Mouse (Mus musculus): Measurements from ENCODE around the gene Lrrc40. TPM values are rescaled to one million over a fixed set of nuclear protein-coding genes. Genes with fewer than 3 reads are reported as not detected.
A peak's percentile ranks its signal among the peaks of the same experiment; 100 is the strongest.

Gene Lrrc40
- polyA plus RNA-seq (2015; fragmentation: Nextera tagmentation; extraction: Ambion mirVana): 36.0 and 36.1 TPM in 2 replicates

DNA sequence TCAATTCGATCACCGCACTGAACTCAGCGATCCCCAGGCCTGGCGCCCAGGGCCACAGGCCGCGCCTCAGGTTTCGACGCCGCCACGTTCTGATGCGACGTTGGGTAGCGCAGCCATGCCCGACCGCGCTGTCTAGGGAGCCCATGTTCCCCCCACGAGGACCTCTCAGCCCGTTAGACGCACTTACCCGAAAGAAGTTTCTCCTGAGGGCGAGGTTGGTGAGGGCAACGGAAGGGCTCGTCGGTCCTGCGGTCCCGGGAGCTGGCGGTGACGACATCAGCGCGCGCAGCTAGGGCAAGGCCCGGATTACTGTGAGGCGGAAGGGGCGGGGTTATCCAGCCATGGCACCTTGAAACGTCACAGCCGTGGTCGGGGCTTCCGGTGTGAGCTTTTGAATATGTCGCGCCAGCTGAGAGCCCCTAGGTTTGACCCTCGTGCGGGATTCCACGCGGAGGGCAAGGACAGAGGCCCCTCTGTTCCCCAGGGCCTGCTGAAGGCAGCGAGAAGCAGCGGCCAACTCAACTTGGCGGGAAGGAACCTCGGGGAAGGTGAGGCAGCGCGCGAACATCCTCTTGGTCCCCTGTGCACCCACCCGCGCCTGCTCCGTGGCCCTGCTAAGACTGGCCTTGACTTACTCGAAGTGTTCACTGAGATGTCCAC, at the start of gene Lrrc40, which contains the start of gene Srsf11:
Gene Lrrc40, plus strand, starts transcription at position 334 of the 660 bp plus-strand sequence.
Gene Srsf11, minus strand, starts transcription at position 311 of the 660 bp plus-strand sequence.
- Histone ChIP-seq H3K27me3 (no peaks in the 10 kb centered on the region), H3K9me3 (replicated peaks) (no peaks in the 10 kb centered on the region), H3K4me3 (peak within 1 kb of the TSS; percentile 82), H3K27ac (peak within 1 kb of the TSS; percentile 89), H3K36me3 (no peaks in the 10 kb centered on the region), H3K4me1 (replicated peaks) (peaks cover 28% of the 10 kb centered on the region), H3K9ac (peak within 1 kb of the TSS; percentile 90), H3K4me2 (peak within 1 kb of the TSS; percentile 73)
- ATAC-seq (replicated peaks; ENCODE audit: insufficient number of reproducible peaks, insufficient read depth, low FRiP score, low read depth): peak; percentile 93
- WGBS: under 1% methylated on average over 55 of the region's 55 CpGs

GRCm38 (mm10) chr3:157993322-157993721, 43.1 kb upstream of the Lrrc40 start:
- Histone ChIP-seq H3K4me2 (no peak overlapping the region), H3K27me3 (no peaks in the 10 kb centered on the region), H3K36me3 (peaks cover 25% of the 10 kb centered on the region; the same call in 1 of the 2 replicates), H3K4me1 (replicated peaks) (no peaks in the 10 kb centered on the region), H3K9ac (no peak overlapping the region), H3K9me3 (replicated peaks) (no peaks in the 10 kb centered on the region), H3K27ac (no peak overlapping the region), H3K4me3 (no peak overlapping the region)
- no peak for ATAC-seq (replicated peaks; ENCODE audit: insufficient number of reproducible peaks, insufficient read depth, low FRiP score, low read depth)

- Histone ChIP-seq H3K4me1 (replicated peaks) (no peaks in the 10 kb centered on the region), H3K9ac (no peak overlapping the region), H3K36me3 (0 out of 2 replicates have a peak, but pooled peaks cover 12% of the 10 kb centered on the region), H3K4me3 (no peak overlapping the region), H3K27me3 (no peaks in the 10 kb centered on the region), H3K27ac (no peak overlapping the region), H3K9me3 (replicated peaks) (no peaks in the 10 kb centered on the region), H3K4me2 (no peak overlapping the region)
- WGBS: 91% methylated on average over 2 of the region's 2 CpGs
- no peak for ATAC-seq (replicated peaks; ENCODE audit: insufficient number of reproducible peaks, insufficient read depth, low FRiP score, low read depth)
Measured at GRCm38 (mm10) chr3:157995726-157996125, 40.7 kb upstream of the Lrrc40 start.

DNA sequence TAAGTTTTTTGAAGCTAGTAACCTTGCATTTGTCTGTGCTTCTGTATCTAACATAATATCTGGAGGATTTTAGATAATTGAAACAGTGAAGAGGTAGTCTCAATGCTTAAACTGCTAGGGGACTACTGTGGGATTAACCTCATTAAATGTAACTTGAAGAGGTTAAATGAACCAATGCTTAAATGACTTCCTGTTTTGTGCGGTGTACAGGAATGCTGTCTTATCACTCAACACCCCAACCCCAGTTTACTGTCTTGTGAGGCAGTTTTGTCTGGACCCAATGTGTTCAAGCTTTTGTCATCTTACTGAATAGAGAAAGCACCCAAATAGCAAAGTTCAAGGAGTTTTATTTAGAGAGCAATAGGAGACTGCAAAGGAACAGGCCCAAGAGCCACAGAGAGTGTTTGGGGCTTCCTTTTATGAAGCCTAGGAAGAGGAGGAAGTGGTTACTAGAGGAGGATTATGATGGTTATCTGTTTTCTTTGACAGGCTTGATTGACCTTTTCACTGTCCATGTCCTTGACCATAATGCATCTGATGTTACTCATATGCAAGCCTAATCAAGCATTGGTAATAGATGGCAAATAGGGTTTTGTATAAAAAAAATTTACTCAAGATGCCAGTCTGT, 37.6 kb upstream of the Lrrc40 start:
- Histone ChIP-seq H3K9ac (no peak overlapping the region), H3K9me3 (replicated peaks) (no peaks in the 10 kb centered on the region), H3K27me3 (no peaks in the 10 kb centered on the region), H3K4me1 (replicated peaks) (no peaks in the 10 kb centered on the region), H3K4me3 (no peak overlapping the region), H3K36me3 (peaks cover 21% of the 10 kb centered on the region), H3K27ac (no peak overlapping the region), H3K4me2 (no peak overlapping the region)
- no peak for ATAC-seq (replicated peaks; ENCODE audit: insufficient number of reproducible peaks, insufficient read depth, low FRiP score, low read depth)
- 52% methylated on average over 1 of the region's 1 CpGs for WGBS

- no peak overlapping the region for H3K4me3 ChIP-seq
- ATAC-seq (replicated peaks; ENCODE audit: insufficient number of reproducible peaks, insufficient read depth, low FRiP score, low read depth): no peak
- H3K4me2 ChIP-seq: no peak overlapping the region
- no peak overlapping the region for H3K27ac ChIP-seq
- H3K4me1 ChIP-seq (replicated peaks): no peaks in the 10 kb centered on the region
- 68% methylated on average over 1 of the region's 1 CpGs for WGBS
- H3K9me3 ChIP-seq (replicated peaks): no peaks in the 10 kb centered on the region
- no peaks in the 10 kb centered on the region for H3K27me3 ChIP-seq
- H3K9ac ChIP-seq: no peak overlapping the region
- peaks cover 61% of the 10 kb centered on the region for H3K36me3 ChIP-seq
Measured at GRCm38 (mm10) chr3:158008647-158009046, 27.8 kb upstream of the Lrrc40 start.

DNA sequence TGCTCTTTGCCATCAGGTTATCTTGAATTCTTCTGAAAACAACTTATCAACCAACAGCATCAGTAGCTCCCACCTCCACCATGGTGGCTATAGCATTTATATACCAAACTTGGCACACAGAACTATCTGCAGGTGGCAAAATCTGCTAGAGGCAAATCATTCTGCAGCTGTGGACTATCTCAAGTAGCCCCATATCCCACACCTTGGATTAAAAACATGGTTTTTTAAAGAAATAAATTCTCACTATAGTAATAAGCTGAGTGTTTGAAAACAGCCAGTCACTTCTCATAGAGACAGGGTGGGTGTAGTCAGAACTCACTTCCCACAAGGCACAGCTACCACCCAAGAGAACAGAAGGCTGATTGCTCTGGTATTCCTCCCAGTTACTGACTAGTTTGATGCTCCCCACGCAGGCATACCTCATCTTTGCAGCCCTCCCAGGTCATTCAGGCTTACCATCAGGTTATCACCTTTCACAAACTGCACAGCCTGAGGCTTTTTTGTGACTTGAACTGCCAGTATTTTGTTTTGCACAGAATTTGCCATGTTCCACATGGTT, 26.6 kb upstream of the Lrrc40 start:
- H3K4me2 ChIP-seq: no peak overlapping the region
- H3K4me1 ChIP-seq (replicated peaks): no peaks in the 10 kb centered on the region
- peaks cover 63% of the 10 kb centered on the region for H3K36me3 ChIP-seq
- ATAC-seq (replicated peaks; ENCODE audit: insufficient number of reproducible peaks, insufficient read depth, low FRiP score, low read depth): no peak
- H3K27ac ChIP-seq: no peak overlapping the region
- 45% methylated on average over 1 of the region's 1 CpGs for WGBS
- no peaks in the 10 kb centered on the region for H3K9me3 ChIP-seq (replicated peaks)
- no peak overlapping the region for H3K4me3 ChIP-seq
- H3K9ac ChIP-seq: no peak overlapping the region
- H3K27me3 ChIP-seq: no peaks in the 10 kb centered on the region

DNA sequence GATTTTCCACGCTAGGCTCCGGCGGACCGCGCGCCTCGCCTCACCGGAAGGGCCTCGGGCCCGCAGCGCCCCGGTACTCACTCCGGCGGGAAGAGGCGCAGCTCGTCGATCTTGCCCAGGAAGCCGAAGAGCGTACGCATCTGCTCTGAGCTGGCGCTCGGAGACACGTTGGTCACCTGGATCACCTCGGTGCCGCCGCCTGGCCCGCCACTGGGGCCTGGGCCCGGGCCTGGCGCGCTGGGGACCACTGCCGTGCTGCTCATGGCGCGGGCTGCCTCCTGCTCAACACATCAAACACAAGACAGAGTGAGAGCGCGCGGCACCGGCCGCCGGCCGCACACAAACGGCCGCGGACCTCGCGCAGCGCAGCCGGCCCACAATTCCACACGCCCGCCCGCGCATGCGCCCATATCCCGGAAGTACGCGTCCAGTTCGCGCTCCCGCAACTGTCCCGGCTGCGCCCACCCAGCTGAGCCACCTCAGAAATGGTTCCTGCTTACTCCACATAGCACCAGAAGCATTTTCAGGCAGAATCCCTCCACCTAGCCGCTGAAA, 5.0 kb upstream of the Lrrc40 start:
- Histone ChIP-seq H3K4me3 (peak overlapping the region; percentile 99), H3K9ac (peak overlapping the region; percentile 98), H3K27ac (peak overlapping the region; percentile 97), H3K27me3 (no peaks in the 10 kb centered on the region), H3K36me3 (peaks cover 3% of the 10 kb centered on the region), H3K4me1 (replicated peaks) (peaks cover 26% of the 10 kb centered on the region), H3K9me3 (replicated peaks) (no peaks in the 10 kb centered on the region), H3K4me2 (peak overlapping the region; percentile 77)
- under 1% methylated on average over 60 of the region's 61 CpGs for WGBS
- peak; percentile 89 for ATAC-seq (replicated peaks; ENCODE audit: insufficient number of reproducible peaks, insufficient read depth, low FRiP score, low read depth)

DNA sequence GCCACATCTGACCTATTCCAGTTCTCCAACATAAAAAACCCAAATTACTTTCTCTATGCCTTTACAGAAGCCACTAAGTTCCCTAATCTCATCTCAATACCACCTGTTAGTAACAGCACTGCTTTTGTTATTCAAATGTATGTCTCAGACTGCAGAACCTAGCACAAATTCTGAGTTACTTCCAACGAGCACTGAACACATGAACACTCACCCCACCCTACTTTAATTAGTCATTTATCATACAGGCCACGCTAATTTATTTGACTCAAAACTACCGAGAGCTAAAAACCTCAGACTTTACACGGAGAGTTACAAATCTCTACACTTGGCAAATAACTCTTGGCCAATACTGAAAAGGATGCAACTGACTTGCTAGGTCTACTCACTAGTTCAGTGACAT, 4.4 kb upstream of the Lrrc40 start:
- Histone ChIP-seq H3K9ac (peak overlapping the region; percentile 98), H3K4me1 (replicated peaks) (peaks cover 26% of the 10 kb centered on the region), H3K27me3 (no peaks in the 10 kb centered on the region), H3K4me2 (peak overlapping the region; percentile 77), H3K4me3 (peak overlapping the region; percentile 99), H3K9me3 (replicated peaks) (no peaks in the 10 kb centered on the region), H3K27ac (peak overlapping the region; percentile 97), H3K36me3 (no peaks in the 10 kb centered on the region)
- no peak for ATAC-seq (replicated peaks; ENCODE audit: insufficient number of reproducible peaks, insufficient read depth, low FRiP score, low read depth)
- 8% methylated on average over 4 of the region's 4 CpGs for WGBS

DNA sequence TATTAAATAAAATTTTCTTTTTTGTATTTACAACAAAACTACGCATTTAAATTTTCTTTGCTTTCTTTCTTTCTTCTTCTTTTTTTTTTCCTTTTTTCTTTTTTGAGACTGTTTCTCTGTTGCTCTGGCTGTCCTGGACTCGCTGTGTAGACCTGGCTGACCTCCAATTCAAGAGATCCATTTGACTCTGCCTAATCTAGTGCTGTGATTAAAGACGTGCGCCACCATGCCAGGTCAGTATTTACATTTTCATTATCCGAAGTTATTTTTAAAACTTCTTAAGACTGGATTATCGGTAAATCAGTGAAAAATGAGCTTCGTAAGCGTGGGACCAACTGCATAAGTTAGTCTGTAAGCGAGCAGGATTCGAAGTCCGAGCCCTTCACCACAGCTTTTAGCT, 596 bp upstream of the Lrrc40 start:
- WGBS: 1% methylated on average over 11 of the region's 11 CpGs
- peak overlapping the region; percentile 82 for H3K4me3 ChIP-seq
- H3K27ac ChIP-seq: peak overlapping the region; percentile 89
- ATAC-seq (replicated peaks; ENCODE audit: insufficient number of reproducible peaks, insufficient read depth, low FRiP score, low read depth): no peak
- H3K27me3 ChIP-seq: no peaks in the 10 kb centered on the region
- H3K9ac ChIP-seq: peak overlapping the region; percentile 90
- H3K9me3 ChIP-seq (replicated peaks): no peaks in the 10 kb centered on the region
- H3K4me2 ChIP-seq: peak overlapping the region; percentile 73
- peaks cover 28% of the 10 kb centered on the region for H3K4me1 ChIP-seq (replicated peaks)
- H3K36me3 ChIP-seq: no peaks in the 10 kb centered on the region

DNA sequence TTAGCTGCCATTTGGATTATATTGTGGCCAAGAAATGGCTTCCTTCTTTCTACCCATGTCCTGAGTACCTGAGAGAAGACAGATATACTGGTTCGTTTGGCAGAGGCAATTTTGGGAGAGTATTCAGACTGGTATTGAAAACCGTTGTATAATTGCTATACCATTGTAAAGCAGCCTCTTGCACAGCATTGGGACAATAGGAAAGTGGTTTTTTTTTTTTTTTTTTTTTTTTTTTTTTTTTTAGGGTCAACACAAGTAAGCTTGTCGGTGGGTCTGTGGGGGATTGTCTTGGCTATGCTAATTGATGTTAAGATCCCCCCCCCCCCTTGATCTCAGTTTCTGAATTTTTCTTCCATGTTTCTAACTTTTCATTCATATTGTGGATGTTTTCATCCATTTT, 1.6 kb downstream of the Lrrc40 start:
- no peak for ATAC-seq (replicated peaks; ENCODE audit: insufficient number of reproducible peaks, insufficient read depth, low FRiP score, low read depth)
- H3K27ac ChIP-seq: no peak overlapping the region
- H3K36me3 ChIP-seq: no peaks in the 10 kb centered on the region
- H3K9ac ChIP-seq: no peak overlapping the region
- 74% methylated on average over 3 of the region's 3 CpGs for WGBS
- H3K4me1 ChIP-seq (replicated peaks): peaks cover 16% of the 10 kb centered on the region
- no peaks in the 10 kb centered on the region for H3K9me3 ChIP-seq (replicated peaks)
- no peak overlapping the region for H3K4me2 ChIP-seq
- H3K27me3 ChIP-seq: no peaks in the 10 kb centered on the region
- no peak overlapping the region for H3K4me3 ChIP-seq

- WGBS: 84% methylated on average over 2 of the region's 2 CpGs
- no peak for ATAC-seq (replicated peaks; ENCODE audit: insufficient number of reproducible peaks, insufficient read depth, low FRiP score, low read depth)
- no peaks in the 10 kb centered on the region for H3K9me3 ChIP-seq (replicated peaks)
- peaks cover 4% of the 10 kb centered on the region for H3K4me1 ChIP-seq (replicated peaks)
- H3K27me3 ChIP-seq: no peaks in the 10 kb centered on the region
- H3K4me3 ChIP-seq: no peak overlapping the region
- H3K4me2 ChIP-seq: no peak overlapping the region
- H3K9ac ChIP-seq: no peak overlapping the region
- no peak overlapping the region for H3K27ac ChIP-seq
- no peaks in the 10 kb centered on the region for H3K36me3 ChIP-seq
Measured at GRCm38 (mm10) chr3:158040755-158041154, 4.3 kb downstream of the Lrrc40 start.

Data from heart, embryonic 15.5 days (tissue).